Mouse (Mus musculus): Measurements from ENCODE around the gene Wbp2nl.

- TF ChIP-seq POLR2A (IDR thresholded peaks at IDR 0.05; ENCODE audit: borderline replicate concordance, control insufficient read depth, low read depth, low read length) (no peak), CTCF (IDR thresholded peaks at IDR 0.05; ENCODE audit: control insufficient read depth, insufficient read depth, low read length) (no peak)
These were observed 26.6 kb downstream of the Wbp2nl start for GRCm38 (mm10) chr15:82325382-82325781.
